Mouse (Mus musculus): ENCODE measurements around the gene Asic1. TPM values are rescaled to one million over a fixed set of nuclear protein-coding genes. Genes with fewer than 3 reads are reported as not detected.

Gene Asic1
- polyA plus RNA-seq, 1 experiment from 2014 or later: 2.3 TPM

GRCm38 (mm10) chr15:99729056-99729783 lies 59.1 kb downstream of the Asic1 start:
- ATAC-seq (replicated peaks; ENCODE audit: low FRiP score) (no peak), DNase-seq (ENCODE audit: low spot score) (no peak)
- Histone ChIP-seq H3K4me2 (no peak overlapping the region), H3K36me3 (ENCODE audit: control insufficient read depth, insufficient read depth, low read length) (peaks cover 20% of the 10 kb centered on the region), H3K4me3 (ENCODE audit: low read depth, low read length) (no peak overlapping the region), H3K9me3 (ENCODE audit: control insufficient read depth, low read length) (peaks cover 5% of the 10 kb centered on the region; the same call in 1 of the 2 replicates), H3K27me3 (replicated peaks; ENCODE audit: control insufficient read depth, insufficient read depth, low read length) (no peaks in the 10 kb centered on the region), H3K4me1 (replicated peaks; ENCODE audit: control insufficient read depth, insufficient read depth, low read length) (peaks cover 12% of the 10 kb centered on the region), H3K9ac (ENCODE audit: low read depth, low read length) (no peak overlapping the region), H3K27ac (ENCODE audit: low read depth, low read length) (no peak overlapping the region)
- WGBS: 98% methylated on average over 3 of the region's 4 CpGs

GRCm38 (mm10) chr15:99731167-99731566 lies 61.0 kb downstream of the Asic1 start:
- H3K9me3 ChIP-seq (ENCODE audit: control insufficient read depth, low read length): peaks cover 5% of the 10 kb centered on the region; the same call in 1 of the 2 replicates
- H3K4me1 ChIP-seq (replicated peaks; ENCODE audit: control insufficient read depth, insufficient read depth, low read length): 0 out of 2 replicates have a peak, but pooled peaks cover 4% of the 10 kb centered on the region
- H3K4me3 ChIP-seq (ENCODE audit: low read depth, low read length): no peak overlapping the region
- H3K36me3 ChIP-seq (ENCODE audit: control insufficient read depth, insufficient read depth, low read length): peaks cover 20% of the 10 kb centered on the region
- no peaks in the 10 kb centered on the region for H3K27me3 ChIP-seq (replicated peaks; ENCODE audit: control insufficient read depth, insufficient read depth, low read length)
- H3K27ac ChIP-seq (ENCODE audit: low read depth, low read length): no peak overlapping the region
- H3K9ac ChIP-seq (ENCODE audit: low read depth, low read length): no peak overlapping the region
- ATAC-seq (replicated peaks; ENCODE audit: low FRiP score): no peak
- DNase-seq (ENCODE audit: low spot score): no peak
- whole genome bisulfite sequencing: 87% methylated on average over 2 of the region's 2 CpGs
- no peak overlapping the region for H3K4me2 ChIP-seq

- ATAC-seq (replicated peaks; ENCODE audit: low FRiP score) (no peak), DNase-seq (ENCODE audit: low spot score) (no peak)
- H3K4me1 ChIP-seq (replicated peaks; ENCODE audit: control insufficient read depth, insufficient read depth, low read length): 0 out of 2 replicates have a peak, but pooled peaks cover 1% of the 10 kb centered on the region
- no peak overlapping the region for H3K4me3 ChIP-seq (ENCODE audit: low read depth, low read length)
- H3K9ac ChIP-seq (ENCODE audit: low read depth, low read length): no peak overlapping the region
- H3K4me2 ChIP-seq: no peak overlapping the region
- H3K9me3 ChIP-seq (ENCODE audit: control insufficient read depth, low read length): peaks cover 5% of the 10 kb centered on the region; the same call in 1 of the 2 replicates
- 88% methylated on average over 3 of the region's 3 CpGs for WGBS
- peaks cover 21% of the 10 kb centered on the region for H3K36me3 ChIP-seq (ENCODE audit: control insufficient read depth, insufficient read depth, low read length)
- no peaks in the 10 kb centered on the region for H3K27me3 ChIP-seq (replicated peaks; ENCODE audit: control insufficient read depth, insufficient read depth, low read length)
- no peak overlapping the region for H3K27ac ChIP-seq (ENCODE audit: low read depth, low read length)
Observed at GRCm38 (mm10) chr15:99731678-99732077, 61.5 kb downstream of the Asic1 start.

GRCm38 (mm10) chr15:99733186-99733585 lies 63.0 kb downstream of the Asic1 start:
- peaks cover 18% of the 10 kb centered on the region; the same call in 1 of the 2 replicates for H3K36me3 ChIP-seq (ENCODE audit: control insufficient read depth, insufficient read depth, low read length)
- 94% methylated on average over 5 of the region's 5 CpGs for WGBS
- no peak for ATAC-seq (replicated peaks; ENCODE audit: low FRiP score)

GRCm38 (mm10) chr15:99735631-99736030 lies 65.5 kb downstream of the Asic1 start:
- no peak for ATAC-seq (replicated peaks; ENCODE audit: low FRiP score)

More at GRCm38 (mm10) chr15:99733186-99733585, 63.0 kb downstream of the Asic1 start:
- no peak for DNase-seq (ENCODE audit: low spot score)
- H3K4me1 ChIP-seq (replicated peaks; ENCODE audit: control insufficient read depth, insufficient read depth, low read length): no peaks in the 10 kb centered on the region
- no peaks in the 10 kb centered on the region for H3K27me3 ChIP-seq (replicated peaks; ENCODE audit: control insufficient read depth, insufficient read depth, low read length)
- no peak overlapping the region for H3K4me3 ChIP-seq (ENCODE audit: low read depth, low read length)
- H3K27ac ChIP-seq (ENCODE audit: low read depth, low read length): no peak overlapping the region
- H3K9me3 ChIP-seq (ENCODE audit: control insufficient read depth, low read length): peaks cover 5% of the 10 kb centered on the region; the same call in 1 of the 2 replicates
- no peak overlapping the region for H3K9ac ChIP-seq (ENCODE audit: low read depth, low read length)
- no peak overlapping the region for H3K4me2 ChIP-seq

GRCm38 (mm10) chr15:99736675-99737074 lies 66.5 kb downstream of the Asic1 start:
- Histone ChIP-seq H3K4me3 (ENCODE audit: low read depth, low read length) (no peak overlapping the region), H3K36me3 (ENCODE audit: control insufficient read depth, insufficient read depth, low read length) (peaks cover 10% of the 10 kb centered on the region; the same call in 1 of the 2 replicates), H3K4me1 (replicated peaks; ENCODE audit: control insufficient read depth, insufficient read depth, low read length) (no peaks in the 10 kb centered on the region), H3K27me3 (replicated peaks; ENCODE audit: control insufficient read depth, insufficient read depth, low read length) (no peaks in the 10 kb centered on the region), H3K9me3 (ENCODE audit: control insufficient read depth, low read length) (no peaks in the 10 kb centered on the region), H3K4me2 (no peak overlapping the region), H3K27ac (ENCODE audit: low read depth, low read length) (no peak overlapping the region), H3K9ac (ENCODE audit: low read depth, low read length) (no peak overlapping the region)
- WGBS: 93% methylated on average over 11 of the region's 11 CpGs
- no peak for ATAC-seq (replicated peaks; ENCODE audit: low FRiP score)
- no peak for DNase-seq (ENCODE audit: low spot score)

More at GRCm38 (mm10) chr15:99735631-99736030, 65.5 kb downstream of the Asic1 start:
- Histone ChIP-seq H3K27ac (ENCODE audit: low read depth, low read length) (no peak overlapping the region), H3K4me2 (no peak overlapping the region), H3K36me3 (ENCODE audit: control insufficient read depth, insufficient read depth, low read length) (peaks cover 13% of the 10 kb centered on the region; the same call in 1 of the 2 replicates), H3K4me3 (ENCODE audit: low read depth, low read length) (no peak overlapping the region), H3K9ac (ENCODE audit: low read depth, low read length) (no peak overlapping the region), H3K9me3 (ENCODE audit: control insufficient read depth, low read length) (no peaks in the 10 kb centered on the region), H3K4me1 (replicated peaks; ENCODE audit: control insufficient read depth, insufficient read depth, low read length) (no peaks in the 10 kb centered on the region), H3K27me3 (replicated peaks; ENCODE audit: control insufficient read depth, insufficient read depth, low read length) (no peaks in the 10 kb centered on the region)
- 87% methylated on average over 2 of the region's 2 CpGs for WGBS
- no peak for DNase-seq (ENCODE audit: low spot score)

- Histone ChIP-seq H3K9ac (ENCODE audit: low read depth, low read length) (no peak overlapping the region), H3K27me3 (replicated peaks; ENCODE audit: control insufficient read depth, insufficient read depth, low read length) (no peaks in the 10 kb centered on the region), H3K4me2 (no peak overlapping the region), H3K4me3 (ENCODE audit: low read depth, low read length) (no peak overlapping the region), H3K27ac (ENCODE audit: low read depth, low read length) (no peak overlapping the region), H3K36me3 (ENCODE audit: control insufficient read depth, insufficient read depth, low read length) (peaks cover 10% of the 10 kb centered on the region; the same call in 1 of the 2 replicates), H3K9me3 (ENCODE audit: control insufficient read depth, low read length) (no peaks in the 10 kb centered on the region), H3K4me1 (replicated peaks; ENCODE audit: control insufficient read depth, insufficient read depth, low read length) (no peaks in the 10 kb centered on the region)
- ATAC-seq (replicated peaks; ENCODE audit: low FRiP score): no peak
- no peak for DNase-seq (ENCODE audit: low spot score)
- 92% methylated on average over 4 of the region's 4 CpGs for WGBS
Observed at GRCm38 (mm10) chr15:99740229-99740628, 70.1 kb downstream of the Asic1 start.
